Mouse (Mus musculus): ENCODE data around the gene Atp10b. TPM values are rescaled to one million over a fixed set of nuclear protein-coding genes. Genes with fewer than 3 reads are reported as not detected.

Atp10b gene
- polyA plus RNA-seq, 1 experiment: 22.5 TPM

- no peak for DNase-seq (ENCODE audit: low read depth, low spot score)
- 78% methylated on average over 10 of the region's 10 CpGs for whole genome bisulfite sequencing
Observed at GRCm38 (mm10) chr11:43270256-43270806, 120.7 kb downstream of the Atp10b start.

GRCm38 (mm10) chr11:43273896-43274295 is 124.2 kb downstream of the Atp10b start:
- no peak for DNase-seq (ENCODE audit: low read depth, low spot score)

GRCm38 (mm10) chr11:43297584-43297983 is 147.9 kb downstream of the Atp10b start:
- DNase-seq (ENCODE audit: low read depth, low spot score): no peak
- 75% methylated on average over 6 of the region's 6 CpGs for WGBS

- 33% methylated on average over 1 of the region's 1 CpGs for WGBS
- DNase-seq (ENCODE audit: low read depth, low spot score): no peak
Observed at GRCm38 (mm10) chr11:43311000-43311399, 161.3 kb downstream of the Atp10b start.

Other genes with a start within 250 kb of the Atp10b start
- gene Gm9972, start 114.1 kb upstream of the Atp10b start, polyA plus RNA-seq (2012; rRNA removed): not detected in 2 replicates

Data from large intestine, adult 2 months (tissue).